Mouse (Mus musculus) hindbrain, embryonic 13.5 days (tissue): Measurements from ENCODE around the gene Nxpe2. TPM values are rescaled to one million over a fixed set of nuclear protein-coding genes. Genes with fewer than 3 reads are reported as not detected.

Experiments
- ATAC-seq: fragments of 200-750 bp; cut with Nextera tagmentation; 2 replicates; pipeline ENCODE4 v1.8.0; 2017; ENCODE audit warnings: moderate TSS enrichment; ENCODE audit not compliant: low FRiP score
- H3K27ac ChIP-seq: fragments of 300-500 bp; sonication (generic); 2 replicates; pipeline ENCODE4 v1.5.1; 2015; ENCODE audit warnings: inconsistent platforms, mild to moderate bottlenecking, moderate library complexity
- H3K27me3 ChIP-seq: fragments of 300-500 bp; sonication (generic); 2 replicates; pipeline ENCODE4 v1.6.1; 2015; ENCODE audit warnings: mild to moderate bottlenecking, inconsistent platforms
- H3K36me3 ChIP-seq: fragments of 300-500 bp; sonication (generic); 2 replicates; pipeline ENCODE4 v1.6.1; 2015; ENCODE audit warnings: mild to moderate bottlenecking, inconsistent platforms
- H3K4me1 ChIP-seq: fragments of 300-500 bp; sonication (generic); replicated peaks from 2 replicates; pipeline ENCODE4 v1.6.1; 2015; ENCODE audit warnings: inconsistent platforms
- H3K4me2 ChIP-seq: fragments of 300-500 bp; sonication (generic); 2 replicates; pipeline ENCODE4 v1.6.1; 2015; ENCODE audit warnings: inconsistent platforms, mild to moderate bottlenecking, moderate library complexity
- H3K4me3 ChIP-seq: fragments of 300-500 bp; sonication (generic); 2 replicates; pipeline ENCODE4 v1.5.1; 2015; ENCODE audit warnings: mild to moderate bottlenecking, inconsistent platforms
- H3K9ac ChIP-seq: fragments of 300-500 bp; sonication (generic); 2 replicates; pipeline ENCODE4 v1.6.1; 2015; ENCODE audit warnings: mild to moderate bottlenecking, inconsistent platforms
- H3K9me3 ChIP-seq: fragments of 300-500 bp; sonication (generic); 2 replicates; pipeline ENCODE4 v1.6.1; 2016; ENCODE audit warnings: inconsistent platforms
- WGBS: fragments of 180-500 bp; shearing (Covaris S2); methylation state at CpG from one replicate; pipeline ENCODE4 v1.1.7; 2015; 5-methylcytosine and 5-hydroxymethylcytosine counted together
- polyA plus RNA-seq: library from polyadenylated mRNA; unstranded; fragments of >200 nt; fragmentation: Nextera tagmentation; extraction: Ambion mirVana; gene quantifications from 2 replicates; pipeline ENCODE4 v1.2.1, GENCODE M21; 2015

The Nxpe2 gene
- 0.30 and 0.91 TPM in 2 replicates for polyA plus RNA-seq

GRCm38 (mm10) chr9:48353148-48353698 lies at the start of gene Nxpe2:
Gene Nxpe2, minus strand, starts transcription at chr9:48353454.
- no peaks in the 10 kb centered on the region for H3K27me3 ChIP-seq
- WGBS: 57% methylated on average over 2 of the region's 2 CpGs

GRCm38 (mm10) chr9:48389983-48390382 lies 36.7 kb upstream of the Nxpe2 start:
- no peak overlapping the region for H3K4me2 ChIP-seq
- no peak overlapping the region for H3K4me3 ChIP-seq
- H3K27me3 ChIP-seq: no peaks in the 10 kb centered on the region
- ATAC-seq: no peak
- no peaks in the 10 kb centered on the region for H3K36me3 ChIP-seq
- 89% methylated on average over 3 of the region's 3 CpGs for WGBS
- no peaks in the 10 kb centered on the region for H3K9me3 ChIP-seq
- H3K9ac ChIP-seq: no peak overlapping the region
- no peaks in the 10 kb centered on the region for H3K4me1 ChIP-seq
- H3K27ac ChIP-seq: no peak overlapping the region

More at GRCm38 (mm10) chr9:48353148-48353698, at the start of gene Nxpe2:
- Histone ChIP-seq H3K9ac (no peak within 1 kb of the TSS), H3K9me3 (no peaks in the 10 kb centered on the region), H3K27ac (no peak within 1 kb of the TSS), H3K36me3 (no peaks in the 10 kb centered on the region), H3K4me3 (no peak within 1 kb of the TSS), H3K4me2 (no peak within 1 kb of the TSS), H3K4me1 (no peaks in the 10 kb centered on the region)
- no peak for ATAC-seq

GRCm38 (mm10) chr9:48388451-48388850 lies 35.2 kb upstream of the Nxpe2 start:
- no peak for ATAC-seq
- H3K36me3 ChIP-seq: no peaks in the 10 kb centered on the region
- H3K27me3 ChIP-seq: no peaks in the 10 kb centered on the region
- no peak overlapping the region for H3K27ac ChIP-seq
- H3K4me3 ChIP-seq: no peak overlapping the region
- no peaks in the 10 kb centered on the region for H3K4me1 ChIP-seq
- no peak overlapping the region for H3K9ac ChIP-seq
- H3K4me2 ChIP-seq: no peak overlapping the region
- WGBS: 73% methylated on average over 4 of the region's 4 CpGs
- H3K9me3 ChIP-seq: no peaks in the 10 kb centered on the region

- Histone ChIP-seq H3K27me3 (no peaks in the 10 kb centered on the region), H3K27ac (no peak overlapping the region), H3K4me1 (no peaks in the 10 kb centered on the region), H3K36me3 (no peaks in the 10 kb centered on the region), H3K9ac (no peak overlapping the region), H3K4me3 (no peak overlapping the region), H3K9me3 (no peaks in the 10 kb centered on the region), H3K4me2 (no peak overlapping the region)
- no peak for ATAC-seq
- WGBS: 84% methylated on average over 2 of the region's 2 CpGs
These were observed 21.1 kb upstream of the Nxpe2 start for GRCm38 (mm10) chr9:48374357-48374756.

GRCm38 (mm10) chr9:48373232-48373878 lies 20.1 kb upstream of the Nxpe2 start:
- no peaks in the 10 kb centered on the region for H3K27me3 ChIP-seq
- H3K36me3 ChIP-seq: no peaks in the 10 kb centered on the region
- no peaks in the 10 kb centered on the region for H3K4me1 ChIP-seq
- ATAC-seq: no peak
- H3K27ac ChIP-seq: no peak overlapping the region
- H3K9me3 ChIP-seq: no peaks in the 10 kb centered on the region
- no peak overlapping the region for H3K9ac ChIP-seq
- 74% methylated on average over 4 of the region's 4 CpGs for WGBS
- no peak overlapping the region for H3K4me3 ChIP-seq
- H3K4me2 ChIP-seq: no peak overlapping the region

- H3K27ac ChIP-seq: no peak overlapping the region
- no peak overlapping the region for H3K4me2 ChIP-seq
- no peaks in the 10 kb centered on the region for H3K27me3 ChIP-seq
- no peaks in the 10 kb centered on the region for H3K4me1 ChIP-seq
- H3K4me3 ChIP-seq: no peak overlapping the region
- ATAC-seq: no peak
- no peaks in the 10 kb centered on the region for H3K36me3 ChIP-seq
- H3K9me3 ChIP-seq: no peaks in the 10 kb centered on the region
- 82% methylated on average over 6 of the region's 6 CpGs for WGBS
- H3K9ac ChIP-seq: no peak overlapping the region
These were observed 9.5 kb upstream of the Nxpe2 start for GRCm38 (mm10) chr9:48362743-48363142.

GRCm38 (mm10) chr9:48361815-48362631 lies 8.8 kb upstream of the Nxpe2 start:
- ATAC-seq: no peak
- H3K36me3 ChIP-seq: no peaks in the 10 kb centered on the region
- no peak overlapping the region for H3K4me3 ChIP-seq
- no peak overlapping the region for H3K9ac ChIP-seq
- no peak overlapping the region for H3K27ac ChIP-seq
- WGBS: 75% methylated on average over 14 of the region's 14 CpGs
- H3K4me1 ChIP-seq: no peaks in the 10 kb centered on the region
- no peak overlapping the region for H3K4me2 ChIP-seq
- no peaks in the 10 kb centered on the region for H3K9me3 ChIP-seq
- no peaks in the 10 kb centered on the region for H3K27me3 ChIP-seq

- no peaks in the 10 kb centered on the region for H3K36me3 ChIP-seq
- no peaks in the 10 kb centered on the region for H3K4me1 ChIP-seq
- no peaks in the 10 kb centered on the region for H3K27me3 ChIP-seq
- H3K4me3 ChIP-seq: no peak overlapping the region
- H3K27ac ChIP-seq: no peak overlapping the region
- H3K4me2 ChIP-seq: no peak overlapping the region
- H3K9me3 ChIP-seq: no peaks in the 10 kb centered on the region
- H3K9ac ChIP-seq: no peak overlapping the region
- ATAC-seq: no peak
- WGBS: 75% methylated on average over 4 of the region's 4 CpGs
These were observed 7.6 kb upstream of the Nxpe2 start for GRCm38 (mm10) chr9:48360826-48361225.

- no peak for ATAC-seq
- H3K4me2 ChIP-seq: no peak overlapping the region
- H3K27ac ChIP-seq: no peak overlapping the region
- no peak overlapping the region for H3K4me3 ChIP-seq
- WGBS: 93% methylated on average over 3 of the region's 3 CpGs
- no peaks in the 10 kb centered on the region for H3K9me3 ChIP-seq
- H3K27me3 ChIP-seq: no peaks in the 10 kb centered on the region
- no peak overlapping the region for H3K9ac ChIP-seq
- H3K4me1 ChIP-seq: no peaks in the 10 kb centered on the region
- H3K36me3 ChIP-seq: no peaks in the 10 kb centered on the region
These were observed 3.8 kb upstream of the Nxpe2 start for GRCm38 (mm10) chr9:48357097-48357496.

GRCm38 (mm10) chr9:48354793-48355192 lies 1.5 kb upstream of the Nxpe2 start:
- Histone ChIP-seq H3K9ac (no peak overlapping the region), H3K4me1 (no peaks in the 10 kb centered on the region), H3K4me3 (no peak overlapping the region), H3K36me3 (no peaks in the 10 kb centered on the region), H3K9me3 (no peaks in the 10 kb centered on the region), H3K4me2 (no peak overlapping the region), H3K27ac (no peak overlapping the region), H3K27me3 (no peaks in the 10 kb centered on the region)
- WGBS: 58% methylated on average over 3 of the region's 3 CpGs
- ATAC-seq: no peak

GRCm38 (mm10) chr9:48354122-48354521 lies 868 bp upstream of the Nxpe2 start:
- no peak for ATAC-seq
- Histone ChIP-seq H3K4me2 (no peak overlapping the region), H3K9me3 (no peaks in the 10 kb centered on the region), H3K27ac (no peak overlapping the region), H3K9ac (no peak overlapping the region), H3K4me3 (no peak overlapping the region), H3K4me1 (no peaks in the 10 kb centered on the region), H3K36me3 (no peaks in the 10 kb centered on the region), H3K27me3 (no peaks in the 10 kb centered on the region)
- WGBS: 65% methylated on average over 4 of the region's 4 CpGs

GRCm38 (mm10) chr9:48345866-48346265 lies 7.4 kb downstream of the Nxpe2 start:
- Histone ChIP-seq H3K4me3 (no peak overlapping the region), H3K36me3 (no peaks in the 10 kb centered on the region), H3K4me2 (no peak overlapping the region), H3K27ac (no peak overlapping the region), H3K4me1 (no peaks in the 10 kb centered on the region), H3K27me3 (no peaks in the 10 kb centered on the region), H3K9ac (no peak overlapping the region), H3K9me3 (no peaks in the 10 kb centered on the region)
- ATAC-seq: no peak
- 89% methylated on average over 3 of the region's 3 CpGs for WGBS
